Mouse (Mus musculus): ENCODE data around the gene Tcea2. TPM values are rescaled to one million over a fixed set of nuclear protein-coding genes. Genes with fewer than 3 reads are reported as not detected.

The Tcea2 gene
- polyA plus RNA-seq, 1 experiment from 2014 or later = 58.2 TPM

GRCm38 (mm10) chr2:181714903-181715326 is 34.8 kb downstream of the Tcea2 start, which contains the start of gene Oprl1:
Gene Oprl1 (plus strand): TSS chr2:181715016.
- WGBS = 0% methylated on average over 7 of the region's 7 CpGs
- Histone ChIP-seq H3K27me3 (ENCODE audit: control insufficient read depth, insufficient read depth, low read depth, low read length) (no peaks in the 10 kb centered on the region), H3K4me1 (ENCODE audit: control insufficient read depth, insufficient read depth, low read length) (peaks cover 38% of the 10 kb centered on the region), H3K9ac (ENCODE audit: low read depth, low read length) (peak within 1 kb of the TSS; percentile 84), H3K4me2 (ENCODE audit: low read length) (peak within 1 kb of the TSS; percentile 85), H3K9me3 (replicated peaks; ENCODE audit: control insufficient read depth, low read length, poor library complexity, severe bottlenecking) (no peaks in the 10 kb centered on the region), H3K27ac (ENCODE audit: low read length) (peak within 1 kb of the TSS; percentile 92), H3K4me3 (ENCODE audit: low read depth, low read length) (peak within 1 kb of the TSS; percentile 68), H3K36me3 (ENCODE audit: control insufficient read depth, insufficient read depth, low read length) (peaks cover 12% of the 10 kb centered on the region)
- peak; percentile 78 for ATAC-seq

DNA sequence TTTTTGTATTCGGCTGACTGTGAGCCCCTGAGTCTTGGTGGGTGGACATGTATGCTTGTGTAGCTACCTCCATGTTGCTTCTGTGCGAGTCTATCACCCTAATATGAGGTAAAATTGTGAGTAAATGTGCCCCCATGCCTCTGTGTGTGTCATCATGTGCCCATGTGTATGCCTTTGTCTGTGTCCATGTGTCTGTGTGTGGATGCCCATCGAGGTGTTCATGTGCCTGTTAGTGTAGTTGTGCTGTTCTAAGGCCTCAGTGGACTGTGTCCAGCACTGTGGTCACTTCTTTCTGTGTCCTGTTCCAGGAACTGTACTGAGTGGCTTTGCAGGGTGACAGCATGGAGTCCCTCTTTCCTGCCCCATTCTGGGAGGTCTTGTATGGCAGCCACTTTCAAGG is 35.3 kb downstream of the Tcea2 start:
- no peaks in the 10 kb centered on the region for H3K9me3 ChIP-seq (replicated peaks; ENCODE audit: control insufficient read depth, low read length, poor library complexity, severe bottlenecking)
- 44% methylated on average over 3 of the region's 3 CpGs for WGBS
- peaks cover 38% of the 10 kb centered on the region for H3K4me1 ChIP-seq (ENCODE audit: control insufficient read depth, insufficient read depth, low read length)
- H3K27me3 ChIP-seq (ENCODE audit: control insufficient read depth, insufficient read depth, low read depth, low read length) = no peaks in the 10 kb centered on the region
- ATAC-seq = peak; percentile 26; the same call in 1 of the 2 replicates
- H3K27ac ChIP-seq (ENCODE audit: low read length) = peak overlapping the region; percentile 92
- H3K4me3 ChIP-seq (ENCODE audit: low read depth, low read length) = peak overlapping the region; percentile 68
- peak overlapping the region; percentile 85 for H3K4me2 ChIP-seq (ENCODE audit: low read length)
- peak overlapping the region; percentile 84 for H3K9ac ChIP-seq (ENCODE audit: low read depth, low read length)
- peaks cover 12% of the 10 kb centered on the region for H3K36me3 ChIP-seq (ENCODE audit: control insufficient read depth, insufficient read depth, low read length)

DNA sequence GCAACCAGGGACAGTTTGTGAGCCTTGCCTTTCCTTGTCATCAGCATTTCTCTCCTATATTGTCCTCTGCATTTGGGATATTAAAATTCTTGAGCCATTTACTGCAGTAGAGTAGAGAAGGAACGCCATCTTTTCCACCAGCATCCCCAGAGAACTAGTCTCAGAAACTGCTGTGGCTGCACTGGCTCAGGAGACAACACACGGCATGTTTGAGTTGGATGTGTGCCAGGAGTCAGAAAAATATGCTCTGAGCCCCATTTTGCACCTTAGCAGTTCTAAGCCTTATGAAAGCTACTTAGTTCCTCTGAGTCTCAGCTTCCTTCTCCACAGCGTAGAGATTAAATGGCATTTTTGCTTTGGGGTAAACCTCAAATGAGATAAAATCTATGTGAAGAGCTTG is 36.9 kb downstream of the Tcea2 start:
- Histone ChIP-seq H3K4me1 (ENCODE audit: control insufficient read depth, insufficient read depth, low read length) (peaks cover 38% of the 10 kb centered on the region), H3K27me3 (ENCODE audit: control insufficient read depth, insufficient read depth, low read depth, low read length) (no peaks in the 10 kb centered on the region), H3K36me3 (ENCODE audit: control insufficient read depth, insufficient read depth, low read length) (peaks cover 12% of the 10 kb centered on the region), H3K9ac (ENCODE audit: low read depth, low read length) (peak overlapping the region; percentile 1; the same call in 1 of the 2 replicates), H3K9me3 (replicated peaks; ENCODE audit: control insufficient read depth, low read length, poor library complexity, severe bottlenecking) (no peaks in the 10 kb centered on the region), H3K4me3 (ENCODE audit: low read depth, low read length) (peak overlapping the region; percentile 68), H3K4me2 (ENCODE audit: low read length) (peak overlapping the region; percentile 85), H3K27ac (ENCODE audit: low read length) (no peak overlapping the region)
- 57% methylated on average over 3 of the region's 3 CpGs for WGBS
- no peak for ATAC-seq

GRCm38 (mm10) chr2:181720061-181720460 is 40.0 kb downstream of the Tcea2 start:
- H3K9me3 ChIP-seq (replicated peaks; ENCODE audit: control insufficient read depth, low read length, poor library complexity, severe bottlenecking) = no peaks in the 10 kb centered on the region
- no peak overlapping the region for H3K4me3 ChIP-seq (ENCODE audit: low read depth, low read length)
- H3K4me2 ChIP-seq (ENCODE audit: low read length) = no peak overlapping the region
- peaks cover 21% of the 10 kb centered on the region for H3K4me1 ChIP-seq (ENCODE audit: control insufficient read depth, insufficient read depth, low read length)
- H3K36me3 ChIP-seq (ENCODE audit: control insufficient read depth, insufficient read depth, low read length) = peaks cover 12% of the 10 kb centered on the region
- ATAC-seq = no peak
- no peak overlapping the region for H3K9ac ChIP-seq (ENCODE audit: low read depth, low read length)
- H3K27me3 ChIP-seq (ENCODE audit: control insufficient read depth, insufficient read depth, low read depth, low read length) = no peaks in the 10 kb centered on the region
- H3K27ac ChIP-seq (ENCODE audit: low read length) = no peak overlapping the region
- WGBS = 31% methylated on average over 3 of the region's 3 CpGs

DNA sequence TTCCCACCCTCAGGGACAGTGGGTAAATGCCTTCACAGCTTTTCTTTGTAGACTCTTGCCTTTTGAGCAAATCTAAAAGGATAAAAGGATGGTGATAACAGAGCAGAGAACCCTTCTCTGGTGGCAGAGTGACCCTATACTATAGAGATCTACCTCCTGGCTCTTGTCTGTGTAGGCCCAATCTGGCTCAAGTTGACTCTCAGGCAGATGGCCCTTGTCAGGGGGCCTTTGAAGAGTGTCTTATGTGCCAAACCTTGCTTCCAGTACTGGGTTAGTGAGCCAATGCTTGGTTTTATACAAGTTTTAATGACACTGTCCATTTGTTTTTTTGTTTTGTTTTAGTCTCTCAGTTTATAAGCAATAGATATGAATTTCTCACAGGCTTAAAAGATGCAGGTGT is 41.1 kb downstream of the Tcea2 start:
- H3K9me3 ChIP-seq (replicated peaks; ENCODE audit: control insufficient read depth, low read length, poor library complexity, severe bottlenecking) = no peaks in the 10 kb centered on the region
- no peak for ATAC-seq
- no peak overlapping the region for H3K4me3 ChIP-seq (ENCODE audit: low read depth, low read length)
- H3K36me3 ChIP-seq (ENCODE audit: control insufficient read depth, insufficient read depth, low read length) = peaks cover 12% of the 10 kb centered on the region
- H3K4me2 ChIP-seq (ENCODE audit: low read length) = no peak overlapping the region
- peaks cover 17% of the 10 kb centered on the region for H3K4me1 ChIP-seq (ENCODE audit: control insufficient read depth, insufficient read depth, low read length)
- no peaks in the 10 kb centered on the region for H3K27me3 ChIP-seq (ENCODE audit: control insufficient read depth, insufficient read depth, low read depth, low read length)
- H3K9ac ChIP-seq (ENCODE audit: low read depth, low read length) = no peak overlapping the region
- no peak overlapping the region for H3K27ac ChIP-seq (ENCODE audit: low read length)

- H3K9me3 ChIP-seq (replicated peaks; ENCODE audit: control insufficient read depth, low read length, poor library complexity, severe bottlenecking) = no peaks in the 10 kb centered on the region
- H3K4me2 ChIP-seq (ENCODE audit: low read length) = no peak overlapping the region
- H3K27ac ChIP-seq (ENCODE audit: low read length) = no peak overlapping the region
- no peak overlapping the region for H3K9ac ChIP-seq (ENCODE audit: low read depth, low read length)
- ATAC-seq = no peak
- H3K36me3 ChIP-seq (ENCODE audit: control insufficient read depth, insufficient read depth, low read length) = peaks cover 12% of the 10 kb centered on the region
- H3K4me3 ChIP-seq (ENCODE audit: low read depth, low read length) = no peak overlapping the region
- peaks cover 7% of the 10 kb centered on the region for H3K4me1 ChIP-seq (ENCODE audit: control insufficient read depth, insufficient read depth, low read length)
- H3K27me3 ChIP-seq (ENCODE audit: control insufficient read depth, insufficient read depth, low read depth, low read length) = no peaks in the 10 kb centered on the region
- 7% methylated on average over 3 of the region's 3 CpGs for WGBS
These were observed 42.1 kb downstream of the Tcea2 start for GRCm38 (mm10) chr2:181722213-181722612.

DNA sequence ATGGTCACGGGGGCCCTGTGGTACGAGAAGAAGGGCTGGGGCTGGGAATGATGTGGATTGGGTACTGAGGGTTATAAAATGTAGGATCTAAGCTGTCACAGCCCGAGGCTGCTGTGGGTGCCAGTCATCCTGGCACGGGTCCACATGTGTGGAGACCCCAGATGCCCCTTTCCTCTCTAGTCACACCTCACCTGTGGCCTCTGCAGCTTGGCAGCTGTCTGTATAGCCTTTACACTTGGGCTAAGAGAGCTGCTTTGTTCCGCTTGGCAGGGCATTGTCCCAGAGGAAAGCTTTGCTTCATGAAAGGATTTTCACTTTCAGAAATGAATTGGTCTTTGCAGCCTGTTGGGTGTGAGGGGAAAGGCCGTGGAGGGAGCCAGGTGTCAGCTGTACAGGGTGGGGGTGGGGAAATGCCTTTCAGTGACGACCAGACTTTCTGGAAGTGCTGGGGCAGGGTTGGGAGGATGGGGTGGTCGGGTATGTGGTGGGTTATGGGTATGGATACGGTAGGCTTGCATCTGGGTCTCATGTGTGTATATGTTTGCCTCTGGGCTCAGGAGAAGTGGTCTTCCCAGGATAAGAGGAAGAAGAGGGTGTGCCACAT is 47.7 kb downstream of the Tcea2 start:
- no peak overlapping the region for H3K27ac ChIP-seq (ENCODE audit: low read length)
- no peak overlapping the region for H3K4me3 ChIP-seq (ENCODE audit: low read depth, low read length)
- 31% methylated on average over 9 of the region's 9 CpGs for WGBS
- H3K9me3 ChIP-seq (replicated peaks; ENCODE audit: control insufficient read depth, low read length, poor library complexity, severe bottlenecking) = no peaks in the 10 kb centered on the region
- no peak for ATAC-seq
- H3K36me3 ChIP-seq (ENCODE audit: control insufficient read depth, insufficient read depth, low read length) = peaks cover 2% of the 10 kb centered on the region; the same call in 1 of the 2 replicates
- H3K9ac ChIP-seq (ENCODE audit: low read depth, low read length) = no peak overlapping the region
- peaks cover 3% of the 10 kb centered on the region; the same call in 1 of the 2 replicates for H3K4me1 ChIP-seq (ENCODE audit: control insufficient read depth, insufficient read depth, low read length)
- no peaks in the 10 kb centered on the region for H3K27me3 ChIP-seq (ENCODE audit: control insufficient read depth, insufficient read depth, low read depth, low read length)
- H3K4me2 ChIP-seq (ENCODE audit: low read length) = no peak overlapping the region

DNA sequence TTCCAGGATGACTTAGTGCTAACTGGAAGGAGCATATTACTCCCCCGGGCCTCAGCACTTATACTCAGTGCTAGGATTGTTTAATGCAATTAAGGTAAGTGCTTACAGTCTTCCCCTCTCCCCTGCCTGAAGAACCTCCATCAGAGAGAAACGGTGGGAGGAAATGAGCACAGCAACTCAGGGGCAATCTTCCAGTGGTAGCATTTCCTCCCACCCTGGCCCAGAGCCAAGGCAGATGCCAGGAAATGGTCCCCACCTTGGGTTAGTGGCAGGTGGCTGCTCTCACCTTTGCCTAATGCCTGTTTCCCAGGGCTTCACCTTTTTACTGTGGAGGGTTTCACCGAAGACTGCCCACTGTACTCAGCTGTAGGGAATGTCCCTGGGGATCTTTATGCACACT is 49.9 kb downstream of the Tcea2 start:
- Histone ChIP-seq H3K4me3 (ENCODE audit: low read depth, low read length) (no peak overlapping the region), H3K9me3 (replicated peaks; ENCODE audit: control insufficient read depth, low read length, poor library complexity, severe bottlenecking) (no peaks in the 10 kb centered on the region), H3K4me1 (ENCODE audit: control insufficient read depth, insufficient read depth, low read length) (peaks cover 3% of the 10 kb centered on the region; the same call in 1 of the 2 replicates), H3K27me3 (ENCODE audit: control insufficient read depth, insufficient read depth, low read depth, low read length) (no peaks in the 10 kb centered on the region), H3K36me3 (ENCODE audit: control insufficient read depth, insufficient read depth, low read length) (peaks cover 2% of the 10 kb centered on the region; the same call in 1 of the 2 replicates), H3K9ac (ENCODE audit: low read depth, low read length) (no peak overlapping the region), H3K4me2 (ENCODE audit: low read length) (no peak overlapping the region), H3K27ac (ENCODE audit: low read length) (no peak overlapping the region)
- ATAC-seq = no peak
- WGBS = 83% methylated on average over 3 of the region's 3 CpGs
